Mouse (Mus musculus) heart, postnatal 0 days (tissue): Measurements from ENCODE around the gene a.
A peak's percentile ranks its signal among the peaks of the same experiment; 100 is the strongest.

ENCODE experiments used
- CTCF ChIP-seq: IDR thresholded peaks from 2 replicates; pipeline ENCODE4 v1.5.1; 2016; ENCODE audit warnings: antibody characterized with exemption, control low read depth, low read depth
- EP300 ChIP-seq: IDR thresholded peaks from 2 replicates; pipeline ENCODE4 v1.6.1; 2016; ENCODE audit warnings: antibody characterized with exemption, low read depth

DNA sequence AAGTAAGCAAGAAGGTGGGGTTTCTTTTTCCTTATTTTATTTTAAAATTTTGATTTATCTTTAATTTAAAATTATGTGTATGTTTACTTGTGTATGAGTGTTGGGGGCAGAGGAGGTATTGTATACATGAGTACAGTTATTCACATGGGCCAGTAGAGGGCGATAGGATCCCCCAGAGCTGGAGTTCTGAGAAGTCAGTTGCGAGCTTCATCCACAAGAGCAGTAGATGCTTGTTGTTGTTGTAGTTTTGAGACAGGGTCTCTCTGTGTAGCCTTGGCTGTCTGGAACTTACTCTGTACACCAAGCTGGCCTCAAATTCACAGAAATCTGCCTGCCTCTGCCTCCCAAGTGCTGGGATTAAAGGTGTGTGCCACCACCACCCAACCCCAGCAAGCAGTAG, 125.3 kb downstream of the a start:
- peak; percentile 52 for TF ChIP-seq CTCF
- no peak for TF ChIP-seq EP300
